Mouse (Mus musculus): Measurements from ENCODE around the gene Gm4846. TPM values are rescaled to one million over a fixed set of nuclear protein-coding genes. Genes with fewer than 3 reads are reported as not detected.
"Not testable (repeated sequence)": the region's sequence is repeated elsewhere in the genome, so short reads cannot be mapped to it uniquely, and the experiment has no call there.

Gene Gm4846
- polyA plus RNA-seq (2012; rRNA removed): 0.05 TPM in 1 of 2 replicates, not detected in the other

DNA sequence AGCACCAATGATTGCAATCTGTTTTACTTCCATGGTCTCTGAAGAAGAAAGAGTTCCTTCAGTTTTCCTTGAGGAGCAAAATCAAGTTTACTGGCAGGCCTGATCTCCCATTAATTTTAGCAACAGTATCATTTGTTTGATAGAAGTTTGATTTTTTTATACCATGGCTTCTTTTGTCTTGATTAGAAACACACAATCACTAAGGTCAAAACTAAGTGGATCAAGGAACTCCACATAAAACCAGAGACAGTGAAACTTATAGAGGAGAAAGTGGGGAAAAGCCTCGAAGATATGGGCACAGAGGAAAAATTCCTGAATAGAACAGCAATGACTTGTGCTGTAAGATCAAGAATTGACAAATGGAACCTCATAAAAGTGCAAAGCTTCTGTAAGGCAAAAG lies at the start of gene Gm4846:
TSS of gene Gm4846 (minus strand) at position 101 of the 400 bp plus-strand sequence.
- not testable (repeated sequence) for DNase-seq (ENCODE audit: low read depth)

DNA sequence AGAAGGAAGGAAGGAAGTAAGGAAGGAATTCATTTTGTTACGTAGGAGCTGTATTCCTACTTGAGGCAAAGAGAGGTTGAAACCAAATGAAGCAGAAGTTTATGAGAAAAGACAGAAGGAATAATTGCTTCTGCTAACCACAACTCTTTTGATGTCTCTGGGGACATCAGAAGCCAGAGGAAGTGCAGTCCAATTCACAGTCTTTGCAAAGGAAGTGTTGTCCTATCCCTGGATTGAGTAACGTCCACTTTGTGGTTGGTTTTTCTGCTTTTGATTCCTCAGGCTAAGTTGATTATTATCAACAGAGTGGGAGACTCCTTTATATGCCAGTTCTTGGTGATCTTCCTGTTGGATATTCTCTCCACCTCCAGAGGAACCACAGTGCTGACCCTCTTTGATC lies 34.1 kb upstream of the Gm4846 start:
- DNase-seq (ENCODE audit: low read depth): not testable (repeated sequence)

DNA sequence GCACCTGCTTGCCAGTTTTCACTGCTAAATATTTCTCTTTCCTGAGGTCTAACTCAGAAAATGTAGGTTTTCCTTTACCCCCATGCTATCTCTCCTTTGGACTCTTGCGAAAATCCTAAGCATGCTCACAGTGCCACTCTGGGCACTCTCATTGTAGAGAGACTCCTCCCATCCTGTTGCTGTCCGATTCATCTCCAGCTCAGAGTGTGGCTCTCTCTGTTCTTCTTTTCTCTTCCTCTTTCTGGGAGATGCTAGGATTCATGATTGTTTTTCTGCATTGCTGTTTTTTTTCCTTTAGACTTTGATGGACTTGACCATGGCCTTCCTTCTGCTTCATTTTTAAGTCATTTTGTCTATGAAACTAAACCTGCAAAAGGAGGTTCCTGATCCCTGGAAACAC lies 27.3 kb upstream of the Gm4846 start:
- DNase-seq (ENCODE audit: low read depth): not testable (repeated sequence)

DNA sequence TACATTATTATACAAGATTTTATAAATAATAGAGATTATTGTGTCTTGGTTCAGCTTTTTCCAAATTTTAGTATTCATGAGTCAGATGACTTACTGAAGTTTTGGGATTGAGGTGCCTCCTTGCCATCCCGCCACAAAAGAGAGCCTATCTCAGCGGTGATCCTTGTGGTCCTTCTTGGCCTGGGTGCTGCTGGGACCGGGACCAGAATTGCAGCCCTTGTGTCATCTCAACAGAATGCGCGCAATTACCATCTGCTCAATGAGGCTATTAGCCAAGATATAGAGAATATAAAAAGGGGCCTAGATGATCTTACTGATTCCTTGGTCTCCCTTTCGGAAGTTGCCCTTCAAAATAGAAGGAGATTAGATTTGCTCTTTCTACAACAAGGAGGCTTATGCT lies 22.2 kb upstream of the Gm4846 start:
- not testable (repeated sequence) for DNase-seq (ENCODE audit: low read depth)

DNA sequence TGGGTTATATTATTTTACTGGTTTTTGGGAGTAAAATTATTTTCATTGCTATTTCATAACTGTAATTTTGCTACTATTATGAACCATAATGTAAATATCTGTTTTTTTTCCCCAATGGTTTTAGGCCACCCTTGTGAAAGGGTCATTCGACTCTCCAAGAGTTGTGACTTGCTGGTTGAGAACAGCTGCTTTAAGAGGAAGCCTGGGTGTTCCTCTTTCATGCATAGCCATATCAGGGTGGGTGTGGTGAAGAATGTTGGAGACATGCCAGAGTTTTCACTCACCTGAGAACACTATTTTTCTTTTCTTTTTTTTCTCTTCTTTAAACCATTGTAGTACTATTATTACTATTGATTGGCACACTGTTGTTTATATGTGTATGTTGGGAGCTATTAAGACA lies 19.2 kb upstream of the Gm4846 start:
- DNase-seq (ENCODE audit: low read depth): no peak
- TF ChIP-seq CTCF (IDR thresholded peaks at IDR 0.05; ENCODE audit: borderline replicate concordance, extremely low read depth, insufficient read depth, insufficient read length) (no peak), POLR2A (IDR thresholded peaks at IDR 0.05; ENCODE audit: borderline replicate concordance, extremely low read depth, insufficient read depth, insufficient read length, poor library complexity, severe bottlenecking) (no peak)

DNA sequence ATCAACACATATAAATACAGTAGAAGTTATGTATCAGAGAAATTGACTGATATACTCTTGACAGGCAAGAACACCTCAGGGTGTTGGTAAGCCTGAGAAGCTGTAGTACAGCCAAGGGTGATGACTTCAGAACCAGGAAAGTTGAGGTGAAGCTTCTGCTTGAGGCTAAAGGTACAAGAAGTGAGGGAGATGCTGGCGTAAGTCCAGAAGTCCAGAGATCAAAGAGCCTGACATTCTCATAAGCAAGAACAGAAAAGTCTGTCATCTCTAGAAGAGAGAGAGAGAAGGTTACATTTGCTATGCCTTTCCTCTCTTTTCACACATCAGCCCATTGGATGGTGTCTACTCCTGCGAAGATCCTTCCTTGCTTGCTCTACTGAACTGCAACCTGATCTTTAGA lies 6.8 kb upstream of the Gm4846 start:
- not testable (repeated sequence) for DNase-seq (ENCODE audit: low read depth)

DNA sequence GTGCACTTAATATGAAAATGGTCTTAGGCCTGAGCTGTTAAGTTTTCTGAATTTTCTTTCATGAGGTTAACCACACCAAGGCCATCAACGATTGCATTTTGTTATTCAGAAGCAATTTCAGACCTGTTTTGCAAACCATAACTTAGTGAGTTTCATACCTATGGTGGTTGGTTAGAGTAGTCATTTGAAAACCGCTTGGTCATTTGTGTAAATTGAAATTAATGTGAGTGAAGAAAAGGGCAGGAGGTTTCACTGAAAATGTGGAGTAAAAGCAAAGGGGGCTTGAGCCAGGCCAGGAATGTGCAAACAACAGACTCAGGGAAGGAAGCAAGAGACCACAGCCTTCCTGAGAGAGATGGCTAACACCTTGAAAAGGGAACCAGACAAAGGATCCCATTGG lies 17.9 kb downstream of the Gm4846 start:
- no peak for TF ChIP-seq POLR2A (IDR thresholded peaks at IDR 0.05; ENCODE audit: borderline replicate concordance, extremely low read depth, insufficient read depth, insufficient read length, poor library complexity, severe bottlenecking)
- no peak for TF ChIP-seq CTCF (IDR thresholded peaks at IDR 0.05; ENCODE audit: borderline replicate concordance, extremely low read depth, insufficient read depth, insufficient read length)
- DNase-seq (ENCODE audit: low read depth): no peak

DNA sequence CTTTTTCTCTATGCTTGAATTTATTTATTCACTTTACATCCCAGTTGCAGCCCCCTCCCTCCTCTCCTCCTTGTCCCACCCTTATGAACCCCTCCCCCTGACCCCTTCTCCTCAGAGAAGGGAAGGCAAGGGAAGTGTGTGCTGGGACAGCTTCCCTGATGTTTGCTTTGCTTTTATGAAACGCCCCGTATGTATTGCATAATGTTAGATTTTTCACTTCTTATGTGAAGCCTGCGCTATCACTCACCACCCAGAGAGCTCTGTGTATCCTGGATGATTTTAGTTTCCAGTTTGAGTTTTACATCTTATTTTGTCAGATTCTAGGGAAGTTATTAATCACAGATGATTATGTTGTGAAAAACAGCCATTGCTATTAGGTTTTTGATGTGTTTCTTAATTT lies 30.2 kb downstream of the Gm4846 start:
- TF ChIP-seq POLR2A (IDR thresholded peaks at IDR 0.05; ENCODE audit: borderline replicate concordance, extremely low read depth, insufficient read depth, insufficient read length, poor library complexity, severe bottlenecking): no peak
- TF ChIP-seq CTCF (IDR thresholded peaks at IDR 0.05; ENCODE audit: borderline replicate concordance, extremely low read depth, insufficient read depth, insufficient read length): no peak
- DNase-seq (ENCODE audit: low read depth): no peak

DNA sequence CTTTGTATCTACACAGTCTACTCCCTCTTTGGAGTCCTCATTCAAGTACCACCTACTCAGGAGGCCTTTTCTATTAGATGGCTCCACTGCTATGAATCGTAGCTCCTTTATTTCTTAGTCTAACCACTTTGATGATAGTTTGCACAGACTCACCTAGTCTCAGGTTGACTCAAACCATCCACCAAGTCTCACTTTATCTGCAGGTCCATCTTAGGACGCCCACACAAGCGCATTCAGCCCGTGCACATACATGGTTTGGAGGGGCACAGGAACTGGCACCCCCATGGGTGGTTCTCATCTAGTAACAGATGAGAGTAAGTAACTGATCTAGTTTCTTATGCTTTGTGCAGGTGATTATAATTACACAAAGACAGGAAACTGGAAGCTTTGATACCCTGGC lies 34.8 kb downstream of the Gm4846 start:
- TF ChIP-seq POLR2A (IDR thresholded peaks at IDR 0.05; ENCODE audit: borderline replicate concordance, extremely low read depth, insufficient read depth, insufficient read length, poor library complexity, severe bottlenecking) (no peak), CTCF (IDR thresholded peaks at IDR 0.05; ENCODE audit: borderline replicate concordance, extremely low read depth, insufficient read depth, insufficient read length) (no peak)
- no peak for DNase-seq (ENCODE audit: low read depth)

DNA sequence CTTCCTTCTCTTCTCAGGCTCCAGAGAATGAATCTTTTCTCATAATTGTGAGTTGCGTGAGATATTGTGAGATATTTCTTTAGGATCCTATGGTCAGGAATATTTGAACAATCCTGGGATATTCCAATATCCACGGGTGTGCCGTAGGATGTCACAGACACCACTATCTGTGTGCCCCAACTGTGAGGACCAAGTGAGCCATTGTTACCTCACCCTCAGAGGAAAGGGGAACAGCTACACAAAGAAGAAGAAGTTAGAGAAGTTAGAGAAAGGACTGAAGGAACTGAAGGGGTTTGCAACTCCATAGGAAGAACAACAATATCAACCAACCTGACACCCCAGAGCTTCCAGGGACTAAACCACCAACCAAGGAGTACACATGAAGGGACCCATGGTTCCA lies 55.4 kb downstream of the Gm4846 start:
- DNase-seq (ENCODE audit: low read depth): no peak
- TF ChIP-seq CTCF (IDR thresholded peaks at IDR 0.05; ENCODE audit: borderline replicate concordance, extremely low read depth, insufficient read depth, insufficient read length) (no peak), POLR2A (IDR thresholded peaks at IDR 0.05; ENCODE audit: borderline replicate concordance, extremely low read depth, insufficient read depth, insufficient read length, poor library complexity, severe bottlenecking) (no peak)

DNA sequence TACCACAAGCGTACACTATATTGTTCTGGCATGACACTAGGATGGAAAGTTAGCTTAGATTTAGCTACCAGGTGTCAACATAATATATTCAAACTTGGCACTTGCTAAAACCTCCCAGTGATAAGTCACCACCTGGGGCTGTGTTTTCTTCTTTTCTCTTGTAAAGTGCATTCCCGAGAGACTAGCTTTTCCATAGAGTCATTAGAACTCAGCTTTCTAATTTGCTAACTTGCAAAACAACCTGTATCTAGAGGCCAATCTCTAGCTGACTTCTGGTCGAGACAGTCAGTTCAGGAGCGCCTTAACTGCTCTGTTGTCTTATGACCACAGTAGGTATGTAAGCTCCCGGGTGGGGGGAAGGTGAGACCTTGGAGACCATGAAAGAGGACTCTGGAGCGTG lies 58.0 kb downstream of the Gm4846 start:
- DNase-seq (ENCODE audit: low read depth): no peak

More for the DNA sequence above, 58.0 kb downstream of the Gm4846 start:
- TF ChIP-seq POLR2A (IDR thresholded peaks at IDR 0.05; ENCODE audit: borderline replicate concordance, extremely low read depth, insufficient read depth, insufficient read length, poor library complexity, severe bottlenecking): no peak
- no peak for TF ChIP-seq CTCF (IDR thresholded peaks at IDR 0.05; ENCODE audit: borderline replicate concordance, extremely low read depth, insufficient read depth, insufficient read length)

Other genes with a start within 250 kb of the Gm4846 start
- 4.0 and 7.5 TPM in 2 replicates for gene Ildr2, start 243.4 kb downstream of the Gm4846 start, polyA plus RNA-seq (2012; rRNA removed)
- 69.1 and 75.5 TPM in 2 replicates for gene Tada1, start 118.5 kb downstream of the Gm4846 start, polyA plus RNA-seq (2012; rRNA removed)
- gene Pogk, start 87.7 kb downstream of the Gm4846 start, polyA plus RNA-seq (2012; rRNA removed): 50.1 and 61.5 TPM in 2 replicates
- gene Gm4847, start 150.1 kb upstream of the Gm4846 start, polyA plus RNA-seq (2012; rRNA removed): not detected in 2 replicates
- gene Fmo9, start 184.3 kb upstream of the Gm4846 start, polyA plus RNA-seq (2012; rRNA removed): not detected in 2 replicates